Mouse (Mus musculus): ENCODE results near the gene Inka2.

DNA sequence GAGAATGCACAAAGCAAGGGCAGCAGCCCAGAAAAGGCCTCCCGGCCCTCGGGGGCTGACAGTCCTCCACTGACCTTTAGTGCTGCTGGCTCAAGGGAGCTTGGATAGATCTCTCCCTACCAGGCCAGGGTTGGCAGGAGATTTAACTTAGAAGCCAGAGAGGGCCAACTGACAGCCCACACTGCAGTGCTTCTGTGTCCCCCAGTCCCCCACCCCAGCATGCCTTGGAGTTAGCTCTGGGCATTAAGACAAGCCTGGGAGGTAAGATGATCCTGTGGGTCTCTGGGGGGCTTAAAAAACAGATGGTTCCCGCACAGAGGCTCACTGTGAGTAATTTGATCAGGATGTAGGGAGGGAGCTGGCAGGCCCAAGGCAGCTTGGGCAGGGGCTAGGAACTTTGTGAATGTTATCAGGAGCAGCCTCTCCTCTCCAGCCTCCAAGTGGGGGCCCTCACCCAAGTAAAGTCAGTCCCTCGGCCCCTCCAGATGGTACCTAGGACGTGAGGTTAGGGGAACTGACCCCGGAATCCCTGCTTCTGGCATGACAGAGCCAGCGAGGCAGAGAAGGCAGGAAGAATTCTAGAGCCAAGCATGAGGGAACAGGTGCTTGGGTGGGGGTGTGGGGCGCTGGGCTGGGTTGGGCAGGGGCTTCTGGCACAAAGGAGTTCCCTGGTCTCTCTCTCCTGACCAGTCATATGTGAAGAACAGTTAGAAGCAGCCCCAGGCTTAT is 9.9 kb downstream of the Inka2 start:
- TF ChIP-seq MYOD1 (IDR thresholded peaks at IDR 0.05; ENCODE audit: control insufficient read depth, insufficient read length, low read depth) (no peak), USF1 (IDR thresholded peaks at IDR 0.05; ENCODE audit: low read depth) (no peak), MYOG (IDR thresholded peaks at IDR 0.05; ENCODE audit: control insufficient read depth, extremely low read depth, insufficient read length) (no peak), CTCF (IDR thresholded peaks at IDR 0.05; ENCODE audit: control insufficient read depth, insufficient read depth, insufficient read length) (no peak), CEBPB (IDR thresholded peaks at IDR 0.05; ENCODE audit: low read depth) (no peak), MAX (IDR thresholded peaks at IDR 0.05) (no peak), FOSL1 (IDR thresholded peaks at IDR 0.05; ENCODE audit: insufficient read depth, low read length, poor library complexity, severe bottlenecking) (no peak)

Data from C2C12 (cell line).